Mouse (Mus musculus) skeletal muscle tissue, adult 2 months (tissue): ENCODE data around the gene Gm20388.

Experiments
- DNase-seq: peaks from one replicate; pipeline ENCODE4 v3.0.0-alpha.2; 2012; ENCODE audit warnings: low read depth, low spot score

Gm20388 gene

GRCm38 (mm10) chr8:121174721-121175539 is 1264.3 kb downstream of the Gm20388 start:
- no peak for DNase-seq

- no peak for DNase-seq
Measured at GRCm38 (mm10) chr8:121175540-121176090, 1265.0 kb downstream of the Gm20388 start.

- no peak for DNase-seq
Measured at GRCm38 (mm10) chr8:121176291-121176690, 1265.7 kb downstream of the Gm20388 start.

GRCm38 (mm10) chr8:121180474-121181284 is 1270.0 kb downstream of the Gm20388 start:
- no peak for DNase-seq

- DNase-seq, result peak; percentile 13
Measured at GRCm38 (mm10) chr8:121181285-121181884, 1270.7 kb downstream of the Gm20388 start.

- peak; percentile 27 for DNase-seq
Measured at GRCm38 (mm10) chr8:121187491-121188364, 1277.1 kb downstream of the Gm20388 start.

GRCm38 (mm10) chr8:121188994-121189393 is 1278.4 kb downstream of the Gm20388 start:
- no peak for DNase-seq

- DNase-seq, result no peak
Measured at GRCm38 (mm10) chr8:121192451-121192850, 1281.8 kb downstream of the Gm20388 start.

GRCm38 (mm10) chr8:121195970-121196369 is 1285.3 kb downstream of the Gm20388 start:
- peak; percentile 6 for DNase-seq

- DNase-seq, result no peak
Measured at GRCm38 (mm10) chr8:121196726-121197668, 1286.4 kb downstream of the Gm20388 start.

- no peak for DNase-seq
Measured at GRCm38 (mm10) chr8:121200069-121200468, 1289.4 kb downstream of the Gm20388 start.

GRCm38 (mm10) chr8:121200979-121201378 is 1290.3 kb downstream of the Gm20388 start:
- DNase-seq, result no peak

- DNase-seq, result no peak
Measured at GRCm38 (mm10) chr8:121201651-121202050, 1291.0 kb downstream of the Gm20388 start.

GRCm38 (mm10) chr8:121203612-121204376 is 1293.2 kb downstream of the Gm20388 start:
- no peak for DNase-seq

GRCm38 (mm10) chr8:121207171-121207570 is 1296.5 kb downstream of the Gm20388 start:
- no peak for DNase-seq

- DNase-seq, result no peak
Measured at GRCm38 (mm10) chr8:121210627-121211026, 1300.0 kb downstream of the Gm20388 start.

GRCm38 (mm10) chr8:121213236-121213635 is 1302.6 kb downstream of the Gm20388 start:
- no peak for DNase-seq

GRCm38 (mm10) chr8:121213651-121214050 is 1303.0 kb downstream of the Gm20388 start:
- DNase-seq, result no peak

GRCm38 (mm10) chr8:121214975-121215374 is 1304.3 kb downstream of the Gm20388 start:
- DNase-seq, result no peak
